Mouse (Mus musculus): ENCODE results near the gene Camkmt.

The Camkmt gene

DNA sequence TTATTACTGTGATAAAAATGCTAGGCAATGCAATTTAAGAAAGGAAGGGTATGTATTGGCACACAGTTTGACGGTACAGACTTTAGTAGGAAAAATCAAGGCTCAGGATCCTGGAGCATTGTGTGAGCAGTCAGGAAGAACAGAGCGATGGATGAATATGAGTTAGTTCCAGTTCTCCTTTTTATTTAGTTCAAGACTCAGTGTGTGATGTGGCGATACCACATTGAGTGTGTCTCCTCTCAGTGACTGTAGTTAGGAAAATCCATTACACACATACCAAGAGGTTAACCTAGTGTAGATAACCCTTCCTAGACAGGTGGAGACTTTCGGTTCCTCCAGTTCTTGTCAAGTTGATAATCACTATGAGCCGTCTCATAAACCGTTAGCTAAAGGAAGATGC is 1.4 kb downstream of the Camkmt start:
- DNase-seq, result no peak

- DNase-seq, result no peak
Measured at GRCm38 (mm10) chr17:85096396-85096795, 6.0 kb downstream of the Camkmt start.

DNA sequence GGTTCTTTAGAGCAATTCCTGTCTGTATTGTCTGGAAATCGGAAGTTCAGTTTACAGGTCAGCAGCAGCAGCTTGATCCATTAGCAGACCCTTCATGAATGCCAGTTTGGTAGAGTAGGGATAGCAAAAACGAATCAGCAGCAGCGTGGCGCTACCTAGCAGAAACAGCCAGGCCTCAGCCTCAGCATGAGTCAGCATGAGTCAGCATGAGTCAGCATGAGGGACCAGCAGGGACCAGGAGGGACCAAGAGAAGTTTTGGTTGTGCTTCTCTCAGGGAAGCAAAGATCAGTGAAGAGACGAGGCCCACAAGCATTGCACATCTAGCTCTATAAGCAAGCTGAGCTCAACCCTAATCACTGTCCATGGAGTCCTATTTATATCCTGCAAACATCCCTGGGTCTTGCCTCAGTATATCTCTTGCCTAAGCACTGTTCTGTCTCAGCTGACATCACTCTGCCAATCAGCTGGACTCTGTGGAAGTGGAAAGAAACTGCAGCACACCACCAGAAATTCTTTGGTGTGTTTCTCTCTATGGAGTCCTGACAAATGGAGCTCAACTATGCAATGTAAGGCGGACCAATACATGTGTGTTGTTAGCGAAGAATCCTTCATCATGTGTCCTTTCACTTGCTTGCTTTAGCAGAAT is 8.4 kb downstream of the Camkmt start:
- no peak for DNase-seq

- no peak for DNase-seq
Measured at GRCm38 (mm10) chr17:85100232-85100631, 9.9 kb downstream of the Camkmt start.

DNA sequence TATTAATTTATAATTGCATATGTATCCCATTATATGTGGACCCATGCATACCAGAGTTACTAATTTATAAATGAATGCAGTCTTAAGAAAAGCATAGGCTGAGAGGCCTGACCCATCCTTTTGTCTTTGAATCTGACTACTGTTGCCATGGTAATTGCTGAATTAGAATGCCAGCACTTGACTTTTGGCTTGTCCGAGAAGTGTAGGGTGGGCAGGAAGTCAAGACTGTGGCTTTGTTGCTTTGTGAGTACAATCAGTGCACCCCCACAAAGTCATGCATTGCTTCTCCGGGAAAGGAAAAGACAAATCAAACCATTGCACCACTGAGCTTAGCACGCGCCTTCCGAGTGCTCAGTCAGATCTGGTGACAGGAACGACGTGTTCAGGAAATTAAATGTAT is 11.4 kb downstream of the Camkmt start:
- DNase-seq, result no peak

GRCm38 (mm10) chr17:85103310-85103709 is 13.0 kb downstream of the Camkmt start:
- DNase-seq, result no peak

DNA sequence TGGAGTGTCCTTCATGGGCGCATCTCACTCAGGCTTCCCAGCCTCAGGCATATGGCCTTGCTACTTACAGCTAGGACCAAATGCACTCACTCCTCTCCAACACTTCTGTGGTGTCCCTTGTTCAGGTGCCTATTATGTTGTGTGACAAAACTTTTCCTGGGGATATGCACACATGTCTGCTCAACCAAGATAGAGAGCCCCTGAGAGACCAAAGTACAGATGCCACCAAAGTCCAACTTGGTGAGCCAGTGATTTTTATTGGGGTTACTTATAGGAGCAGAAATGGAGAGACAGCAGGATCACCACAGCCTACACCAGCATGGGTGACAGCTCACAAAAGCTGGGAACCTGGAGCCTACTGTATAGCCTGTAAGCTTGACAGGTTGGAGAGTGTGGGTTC is 20.3 kb downstream of the Camkmt start:
- DNase-seq, result no peak

- DNase-seq, result no peak
Measured at GRCm38 (mm10) chr17:85113441-85113840, 23.1 kb downstream of the Camkmt start.

DNA sequence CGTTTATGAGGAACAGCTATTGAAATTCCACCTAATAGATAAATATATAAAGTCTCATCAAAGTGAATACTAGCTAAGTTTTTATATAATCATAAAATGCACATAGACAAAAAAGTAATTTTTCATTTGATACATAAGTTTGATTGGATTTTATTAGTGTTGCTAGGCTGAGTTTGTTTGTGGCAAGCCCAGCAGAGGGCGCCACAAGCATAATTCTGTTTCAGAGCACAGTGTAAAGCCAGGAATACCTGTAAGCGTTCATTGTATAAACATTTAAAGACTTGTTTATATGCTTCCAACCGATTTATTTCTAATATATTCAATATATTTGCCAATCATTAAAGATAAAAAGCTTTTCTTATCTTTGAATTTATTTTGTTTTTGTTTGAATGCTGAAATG is 26.3 kb downstream of the Camkmt start:
- no peak for DNase-seq

GRCm38 (mm10) chr17:85138393-85138792 is 48.0 kb downstream of the Camkmt start:
- no peak for DNase-seq

DNA sequence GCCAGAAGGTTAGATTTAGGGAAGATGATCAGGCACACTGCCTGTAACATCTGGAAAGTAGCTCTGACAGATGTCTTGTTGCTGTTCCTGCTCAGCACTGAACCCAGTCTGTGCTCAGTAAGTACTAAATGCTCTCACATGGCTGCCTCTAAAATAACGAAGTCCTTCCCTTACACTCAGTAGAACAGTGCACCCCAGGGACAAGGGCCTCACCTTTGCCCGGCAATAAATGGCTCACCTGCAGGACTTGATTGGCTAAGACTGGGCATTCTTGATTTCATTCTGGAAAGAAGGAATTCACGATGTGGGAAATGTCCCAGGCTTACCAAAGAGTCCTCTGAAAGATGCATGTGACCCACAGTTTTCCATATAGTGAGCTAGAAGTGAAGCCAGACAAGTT is 51.3 kb downstream of the Camkmt start:
- DNase-seq, result no peak

- DNase-seq, result no peak
Measured at GRCm38 (mm10) chr17:85142495-85143111, 52.3 kb downstream of the Camkmt start.

DNA sequence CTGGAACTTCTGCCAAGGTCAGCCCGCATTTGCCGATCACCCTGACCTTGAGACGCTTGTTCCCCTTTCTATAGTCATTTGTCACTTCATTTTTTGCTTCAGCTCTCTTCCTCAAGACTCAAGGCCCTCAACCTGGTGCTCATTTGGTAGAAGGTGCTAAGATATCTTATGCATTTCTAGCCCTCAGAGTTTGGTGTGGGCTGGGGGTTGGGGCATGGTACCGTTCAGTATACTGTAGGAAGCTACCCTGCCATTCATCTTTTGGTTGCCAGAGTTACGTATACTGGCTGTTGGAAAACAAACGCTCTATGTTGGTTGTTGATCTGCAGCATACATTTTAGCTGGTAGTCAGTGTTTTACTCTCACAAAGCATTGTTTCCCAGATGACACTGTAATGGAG is 53.8 kb downstream of the Camkmt start:
- DNase-seq, result no peak

DNA sequence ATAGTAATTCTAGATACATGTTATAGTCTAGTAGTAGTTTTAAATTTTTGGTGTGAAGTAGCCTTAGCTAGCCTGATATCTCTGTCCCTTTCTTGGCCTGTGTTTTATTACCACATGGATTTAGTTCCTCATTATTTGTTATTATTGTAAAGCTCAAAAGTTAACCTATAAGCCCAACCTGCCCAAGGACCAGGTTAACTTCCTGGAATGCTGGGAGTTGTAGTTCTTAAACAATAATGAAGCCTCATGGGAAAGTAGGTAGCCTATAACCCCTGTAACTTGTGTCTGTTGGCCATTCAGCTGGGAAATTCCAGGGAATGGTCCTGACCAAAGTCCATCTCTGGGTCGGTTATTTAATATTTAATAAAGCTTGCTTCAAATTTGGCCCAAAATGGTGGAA is 58.0 kb downstream of the Camkmt start:
- DNase-seq, result no peak

- DNase-seq, result no peak
Measured at GRCm38 (mm10) chr17:85149211-85149738, 58.9 kb downstream of the Camkmt start.

DNA sequence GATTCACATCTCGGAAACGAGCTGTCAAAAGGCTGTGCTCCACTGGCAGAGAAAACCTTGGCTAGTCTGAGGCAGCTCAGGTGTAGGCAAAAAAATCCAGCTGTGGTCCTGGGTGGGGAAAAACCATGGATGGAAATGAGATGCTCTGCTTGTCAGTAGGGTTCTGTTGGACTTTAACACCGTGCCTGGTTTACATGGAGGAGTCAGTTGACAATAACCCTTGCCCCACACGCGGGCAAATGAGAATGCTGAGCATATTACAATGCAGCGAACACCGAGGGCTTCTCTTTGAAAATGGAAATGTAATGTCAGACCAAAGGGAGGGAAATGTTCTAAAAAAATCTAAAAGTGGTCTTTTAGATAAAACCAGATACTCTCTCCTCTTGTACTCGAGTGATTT is 60.9 kb downstream of the Camkmt start:
- DNase-seq, result peak; percentile 15

DNA sequence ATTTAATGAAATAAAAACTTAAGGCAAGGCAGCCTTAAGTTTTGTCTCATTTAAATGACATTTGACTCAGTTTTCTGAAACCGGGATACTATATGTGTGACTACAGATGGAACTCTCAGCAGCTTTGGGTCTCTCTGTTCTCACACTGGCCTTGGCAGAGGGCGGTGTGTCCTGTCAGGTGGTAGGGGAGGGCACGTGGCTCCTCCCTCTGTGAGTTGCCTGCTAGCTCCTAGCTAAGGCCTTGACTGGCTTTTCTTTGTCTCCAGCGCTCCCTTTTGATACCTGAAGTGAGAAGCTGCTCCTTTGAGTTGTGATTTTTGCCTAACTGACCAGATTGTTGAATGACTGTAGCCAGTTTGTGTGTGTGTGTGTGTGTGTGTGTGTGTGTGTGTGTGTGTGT is 67.8 kb downstream of the Camkmt start:
- DNase-seq, result no peak

- no peak for DNase-seq
Measured at GRCm38 (mm10) chr17:85159526-85159925, 69.2 kb downstream of the Camkmt start.

DNA sequence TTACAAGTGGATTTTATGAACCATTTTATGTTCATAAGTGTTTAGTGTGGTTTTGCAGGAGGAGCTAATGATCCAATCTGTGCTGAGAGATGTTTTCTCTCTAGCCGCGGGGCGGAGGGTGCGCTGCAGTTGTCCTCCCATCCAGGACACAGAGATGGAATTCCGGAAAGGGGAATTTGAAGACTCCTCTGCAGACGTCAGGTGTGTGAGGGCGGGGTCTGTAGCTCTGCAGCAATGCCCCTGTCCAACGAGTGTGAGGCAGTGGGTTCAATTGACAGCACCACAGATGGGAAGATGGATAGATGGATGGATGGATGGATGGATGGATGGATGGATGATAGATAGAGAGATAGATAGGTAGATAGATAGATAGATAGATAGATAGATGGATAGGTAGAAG is 70.4 kb downstream of the Camkmt start:
- no peak for DNase-seq

- DNase-seq, result no peak
Measured at GRCm38 (mm10) chr17:85162569-85163271, 72.4 kb downstream of the Camkmt start.

DNA sequence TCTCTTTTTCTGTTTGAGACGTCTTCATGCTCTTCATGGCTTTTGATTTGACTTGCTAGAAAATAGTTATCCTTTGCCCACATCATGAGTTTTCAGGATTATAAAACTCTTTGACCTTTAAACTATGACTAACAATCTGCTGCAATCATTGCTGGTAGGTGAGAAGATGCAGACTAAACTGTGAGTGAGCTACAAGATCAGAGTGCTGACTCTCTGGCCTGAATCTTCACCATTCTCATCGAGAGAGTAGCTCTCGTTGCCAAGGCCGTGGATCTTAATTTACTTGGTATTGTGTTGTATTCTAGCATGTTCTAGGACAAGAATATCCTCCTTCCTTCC is 72.9 kb downstream of the Camkmt start:
- DNase-seq, result no peak

DNA sequence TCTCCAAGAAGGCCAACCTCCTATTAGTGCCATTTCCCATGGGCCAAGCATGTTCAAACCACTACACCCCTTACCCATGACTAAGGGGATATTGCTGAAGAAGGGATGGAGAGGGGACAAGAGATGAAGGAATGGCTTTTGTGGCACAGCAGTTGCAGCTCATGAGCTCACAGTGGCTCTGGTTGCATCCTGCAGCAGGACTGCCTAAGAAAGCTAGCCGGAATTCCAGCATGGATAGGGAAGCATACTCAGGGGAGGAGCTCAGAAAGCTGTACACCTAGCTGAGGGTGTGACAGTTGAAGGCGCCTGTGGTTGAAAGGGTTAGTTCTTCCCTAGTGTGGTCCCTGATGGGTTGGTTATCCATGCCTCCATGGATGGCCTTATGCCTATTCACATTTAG is 78.4 kb downstream of the Camkmt start:
- DNase-seq, result no peak

DNA sequence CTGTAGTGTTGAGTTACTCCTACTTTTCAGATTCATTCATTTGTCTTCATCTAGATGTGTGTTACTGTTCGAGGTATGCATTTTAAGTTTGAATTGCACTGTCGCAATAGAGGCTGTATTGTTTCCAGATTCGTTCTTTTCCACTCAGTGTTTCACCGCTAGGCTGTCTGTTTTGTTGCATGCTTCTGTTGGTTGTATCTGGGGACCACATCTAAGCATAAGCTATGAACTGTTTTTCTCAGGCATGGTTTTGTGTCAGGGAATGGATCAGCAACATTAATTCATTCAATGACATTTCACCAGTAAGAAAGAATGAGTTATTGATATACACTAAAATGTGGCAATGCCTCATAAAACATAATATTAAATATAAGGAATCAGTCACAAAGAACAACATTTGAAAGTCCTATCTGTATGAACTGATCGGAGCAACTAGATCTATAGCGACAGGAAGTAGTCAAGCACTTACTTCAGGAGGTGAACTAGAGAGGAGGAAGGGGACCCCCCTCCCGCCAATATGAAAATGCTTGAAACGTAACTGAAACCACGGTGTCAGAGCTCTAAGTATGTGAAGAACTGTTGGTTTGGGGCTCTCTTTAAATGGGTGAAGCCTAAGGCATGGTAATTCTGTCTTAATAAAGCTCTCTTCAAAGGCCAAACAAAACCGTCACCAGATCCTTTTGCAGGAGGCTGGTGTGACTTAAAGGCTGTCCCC is 80.3 kb downstream of the Camkmt start:
- DNase-seq, result no peak

GRCm38 (mm10) chr17:85171951-85172350 is 81.6 kb downstream of the Camkmt start:
- DNase-seq, result no peak

All from kidney, adult 11 months (tissue).